Mouse (Mus musculus): Measurements from ENCODE around the gene Tmem14c. TPM values are rescaled to one million over a fixed set of nuclear protein-coding genes. Genes with fewer than 3 reads are reported as not detected.

The Tmem14c gene
- polyA plus RNA-seq, 1 experiment, result 19.0 TPM

- peaks cover 4% of the 10 kb centered on the region for H3K36me3 ChIP-seq (ENCODE audit: control insufficient read depth, insufficient read depth, low read length)
- no peaks in the 10 kb centered on the region for H3K4me1 ChIP-seq (ENCODE audit: control insufficient read depth, insufficient read depth, low read length)
- TF ChIP-seq CTCF (IDR thresholded peaks at IDR 0.05; ENCODE audit: control insufficient read depth, insufficient read depth, insufficient replicate concordance, low read depth, low read length) (no peak), POLR2A (IDR thresholded peaks at IDR 0.05; ENCODE audit: control insufficient read depth, low read depth, low read length) (no peak)
- no peak overlapping the region for H3K27ac ChIP-seq (ENCODE audit: control insufficient read depth, insufficient read depth, low read depth, low read length)
- no peaks in the 10 kb centered on the region for H3K27me3 ChIP-seq (ENCODE audit: control insufficient read depth, insufficient read depth, low read length)
- H3K4me3 ChIP-seq (ENCODE audit: control insufficient read depth, low read depth, low read length), result no peak overlapping the region
These were observed 7.1 kb upstream of the Tmem14c start for GRCm38 (mm10) chr13:41008946-41009345.

GRCm38 (mm10) chr13:41016797-41017405, 809 bp downstream of the Tmem14c start:
- Histone ChIP-seq H3K36me3 (ENCODE audit: control insufficient read depth, insufficient read depth, low read length) (peaks cover 2% of the 10 kb centered on the region; the same call in 1 of the 2 replicates), H3K4me1 (ENCODE audit: control insufficient read depth, insufficient read depth, low read length) (peaks cover 12% of the 10 kb centered on the region), H3K27ac (ENCODE audit: control insufficient read depth, insufficient read depth, low read depth, low read length) (no peak overlapping the region; the same call in 1 of the 2 replicates), H3K4me3 (ENCODE audit: control insufficient read depth, low read depth, low read length) (peak overlapping the region; percentile 94), H3K27me3 (ENCODE audit: control insufficient read depth, insufficient read depth, low read length) (no peaks in the 10 kb centered on the region)
- no peak for TF ChIP-seq POLR2A (IDR thresholded peaks at IDR 0.05; ENCODE audit: control insufficient read depth, low read depth, low read length)
- no peak for TF ChIP-seq CTCF (IDR thresholded peaks at IDR 0.05; ENCODE audit: control insufficient read depth, insufficient read depth, insufficient replicate concordance, low read depth, low read length)

GRCm38 (mm10) chr13:41017832-41018231, 1.7 kb downstream of the Tmem14c start:
- no peak overlapping the region for H3K27ac ChIP-seq (ENCODE audit: control insufficient read depth, insufficient read depth, low read depth, low read length)
- TF ChIP-seq POLR2A (IDR thresholded peaks at IDR 0.05; ENCODE audit: control insufficient read depth, low read depth, low read length), result no peak
- TF ChIP-seq CTCF (IDR thresholded peaks at IDR 0.05; ENCODE audit: control insufficient read depth, insufficient read depth, insufficient replicate concordance, low read depth, low read length), result no peak
- H3K4me1 ChIP-seq (ENCODE audit: control insufficient read depth, insufficient read depth, low read length), result peaks cover 12% of the 10 kb centered on the region
- H3K36me3 ChIP-seq (ENCODE audit: control insufficient read depth, insufficient read depth, low read length), result peaks cover 2% of the 10 kb centered on the region; the same call in 1 of the 2 replicates
- no peaks in the 10 kb centered on the region for H3K27me3 ChIP-seq (ENCODE audit: control insufficient read depth, insufficient read depth, low read length)
- H3K4me3 ChIP-seq (ENCODE audit: control insufficient read depth, low read depth, low read length), result no peak overlapping the region

- no peaks in the 10 kb centered on the region for H3K36me3 ChIP-seq (ENCODE audit: control insufficient read depth, insufficient read depth, low read length)
- H3K4me1 ChIP-seq (ENCODE audit: control insufficient read depth, insufficient read depth, low read length), result peaks cover 12% of the 10 kb centered on the region
- H3K4me3 ChIP-seq (ENCODE audit: control insufficient read depth, low read depth, low read length), result no peak overlapping the region
- H3K27me3 ChIP-seq (ENCODE audit: control insufficient read depth, insufficient read depth, low read length), result no peaks in the 10 kb centered on the region
- no peak overlapping the region for H3K27ac ChIP-seq (ENCODE audit: control insufficient read depth, insufficient read depth, low read depth, low read length)
- TF ChIP-seq CTCF (IDR thresholded peaks at IDR 0.05; ENCODE audit: control insufficient read depth, insufficient read depth, insufficient replicate concordance, low read depth, low read length) (no peak), POLR2A (IDR thresholded peaks at IDR 0.05; ENCODE audit: control insufficient read depth, low read depth, low read length) (no peak)
These were observed 2.1 kb downstream of the Tmem14c start for GRCm38 (mm10) chr13:41018236-41018635.

- Histone ChIP-seq H3K27me3 (ENCODE audit: control insufficient read depth, insufficient read depth, low read length) (no peaks in the 10 kb centered on the region), H3K36me3 (ENCODE audit: control insufficient read depth, insufficient read depth, low read length) (no peaks in the 10 kb centered on the region), H3K27ac (ENCODE audit: control insufficient read depth, insufficient read depth, low read depth, low read length) (no peak overlapping the region), H3K4me1 (ENCODE audit: control insufficient read depth, insufficient read depth, low read length) (peaks cover 12% of the 10 kb centered on the region), H3K4me3 (ENCODE audit: control insufficient read depth, low read depth, low read length) (no peak overlapping the region)
- TF ChIP-seq POLR2A (IDR thresholded peaks at IDR 0.05; ENCODE audit: control insufficient read depth, low read depth, low read length) (no peak), CTCF (IDR thresholded peaks at IDR 0.05; ENCODE audit: control insufficient read depth, insufficient read depth, insufficient replicate concordance, low read depth, low read length) (no peak)
These were observed 2.9 kb downstream of the Tmem14c start for GRCm38 (mm10) chr13:41018756-41019591.

GRCm38 (mm10) chr13:41020494-41020893, 4.4 kb downstream of the Tmem14c start:
- no peak for TF ChIP-seq POLR2A (IDR thresholded peaks at IDR 0.05; ENCODE audit: control insufficient read depth, low read depth, low read length)
- no peak for TF ChIP-seq CTCF (IDR thresholded peaks at IDR 0.05; ENCODE audit: control insufficient read depth, insufficient read depth, insufficient replicate concordance, low read depth, low read length)
- H3K27ac ChIP-seq (ENCODE audit: control insufficient read depth, insufficient read depth, low read depth, low read length), result no peak overlapping the region
- no peaks in the 10 kb centered on the region; the same call in 1 of the 2 replicates for H3K36me3 ChIP-seq (ENCODE audit: control insufficient read depth, insufficient read depth, low read length)
- no peak overlapping the region for H3K4me3 ChIP-seq (ENCODE audit: control insufficient read depth, low read depth, low read length)
- no peaks in the 10 kb centered on the region for H3K27me3 ChIP-seq (ENCODE audit: control insufficient read depth, insufficient read depth, low read length)
- H3K4me1 ChIP-seq (ENCODE audit: control insufficient read depth, insufficient read depth, low read length), result peaks cover 7% of the 10 kb centered on the region

- TF ChIP-seq CTCF (IDR thresholded peaks at IDR 0.05; ENCODE audit: control insufficient read depth, insufficient read depth, insufficient replicate concordance, low read depth, low read length), result no peak
- TF ChIP-seq POLR2A (IDR thresholded peaks at IDR 0.05; ENCODE audit: control insufficient read depth, low read depth, low read length), result no peak
- Histone ChIP-seq H3K4me1 (ENCODE audit: control insufficient read depth, insufficient read depth, low read length) (peaks cover 5% of the 10 kb centered on the region), H3K36me3 (ENCODE audit: control insufficient read depth, insufficient read depth, low read length) (no peaks in the 10 kb centered on the region; the same call in 1 of the 2 replicates), H3K4me3 (ENCODE audit: control insufficient read depth, low read depth, low read length) (no peak overlapping the region), H3K27me3 (ENCODE audit: control insufficient read depth, insufficient read depth, low read length) (no peaks in the 10 kb centered on the region), H3K27ac (ENCODE audit: control insufficient read depth, insufficient read depth, low read depth, low read length) (no peak overlapping the region)
These were observed 5.5 kb downstream of the Tmem14c start for GRCm38 (mm10) chr13:41021607-41022006.
